ENCODE assay signal across 7 mouse cellular contexts in genomic region chr11:51059640-51060039, GRCm38 (mm10). TPM values are rescaled to one million over a fixed set of nuclear protein-coding genes. Genes with fewer than 3 reads are reported as not detected.
DNase-seq lines count a peak whose midpoint lies in the region; ATAC-seq and TF ChIP-seq lines count a peak whose summit lies in the region.

No protein-coding gene starts in this region.

- TF ChIP-seq POLR2A in olfactory bulb, adult 2 months (IDR thresholded peaks at IDR 0.05; ENCODE audit: insufficient read depth, low read depth, low read length) = no peak

- peak overlapping the region; percentile 16; the same call in 1 of the 2 replicates for H3K27ac ChIP-seq in lung, embryonic 15.5 days
- no peak overlapping the region for H3K27ac ChIP-seq in forebrain, embryonic 11.5 days (ENCODE audit: low read depth, low read length)
- peak overlapping the region; percentile 50; the same call in 1 of the 2 replicates for H3K27ac ChIP-seq in kidney, postnatal 0 days
- no peak overlapping the region for H3K27ac ChIP-seq in olfactory bulb, adult 2 months (ENCODE audit: insufficient read depth, low read depth, low read length)

- no peak for DNase-seq in lung, adult 18-20 months
- no peak for DNase-seq in forebrain, embryonic 11.5 days (ENCODE audit: low spot score)
- peak; percentile 4 for DNase-seq in kidney, postnatal 0 days (ENCODE audit: low spot score)
- no peak for DNase-seq in cerebellum, postnatal 4 days (ENCODE audit: low spot score in 2 of 2)

- H3K9me3 ChIP-seq in lung, embryonic 15.5 days = no peaks in the 10 kb centered on the region
- H3K9me3 ChIP-seq in forebrain, embryonic 11.5 days (ENCODE audit: control insufficient read depth, low read length) = no peaks in the 10 kb centered on the region
- H3K9me3 ChIP-seq in kidney, postnatal 0 days (replicated peaks; ENCODE audit: low read length) = no peaks in the 10 kb centered on the region

- peak overlapping the region; percentile 74 for H3K4me3 ChIP-seq in lung, embryonic 15.5 days
- peak overlapping the region; percentile 61 for H3K4me3 ChIP-seq in forebrain, embryonic 11.5 days (ENCODE audit: low read depth, low read length)
- H3K4me3 ChIP-seq in kidney, postnatal 0 days (replicated peaks; ENCODE audit: low read depth, low read length) = peak overlapping the region; percentile 80
- peak overlapping the region; percentile 72 for H3K4me3 ChIP-seq in olfactory bulb, adult 2 months (ENCODE audit: insufficient read depth, low read depth, low read length)

- peak overlapping the region; percentile 64 for H3K9ac ChIP-seq in lung, embryonic 15.5 days
- H3K9ac ChIP-seq in forebrain, embryonic 11.5 days (ENCODE audit: low read length) = peak overlapping the region; percentile 74
- peak overlapping the region; percentile 70 for H3K9ac ChIP-seq in kidney, postnatal 0 days (ENCODE audit: low read depth, low read length)

- no peaks in the 10 kb centered on the region for H3K27me3 ChIP-seq in lung, embryonic 15.5 days
- H3K27me3 ChIP-seq in forebrain, embryonic 11.5 days (ENCODE audit: control insufficient read depth, insufficient read depth, low read length) = no peaks in the 10 kb centered on the region
- no peaks in the 10 kb centered on the region for H3K27me3 ChIP-seq in kidney, postnatal 0 days (ENCODE audit: insufficient read depth, low read length)

- peak overlapping the region; percentile 86 for H3K4me2 ChIP-seq in lung, embryonic 15.5 days
- H3K4me2 ChIP-seq in forebrain, embryonic 11.5 days (ENCODE audit: low read depth, low read length, severe bottlenecking) = peak overlapping the region; percentile 62
- H3K4me2 ChIP-seq in kidney, postnatal 0 days (ENCODE audit: low read length) = peak overlapping the region; percentile 94

- TF ChIP-seq CTCF in kidney, postnatal 0 days (IDR thresholded peaks at IDR 0.05; ENCODE audit: low read depth) = no peak
- no peak for TF ChIP-seq CTCF in olfactory bulb, adult 2 months (IDR thresholded peaks at IDR 0.05; ENCODE audit: insufficient read depth, low read depth, low read length)

- peak; percentile 24 for ATAC-seq in lung, embryonic 15.5 days (ENCODE audit: borderline replicate concordance, extremely low read depth, low FRiP score, low TSS enrichment)
- 0 out of 2 replicates have a peak, but pooled peaks have one; percentile 36 for ATAC-seq in forebrain, embryonic 11.5 days (replicated peaks; ENCODE audit: low FRiP score)
- ATAC-seq in kidney, postnatal 0 days (replicated peaks; ENCODE audit: low FRiP score, low read depth) = no peak
- no peak for ATAC-seq in erythroid progenitor cell, adult 5-6 weeks (replicated peaks; ENCODE audit: low FRiP score, poor library complexity, severe bottlenecking)

- 11% methylated on average over 14 of the region's 14 CpGs for WGBS in lung, embryonic 15.5 days
- WGBS in forebrain, embryonic 11.5 days = 19% methylated on average over 14 of the region's 14 CpGs
- WGBS in kidney, postnatal 0 days = 11% methylated on average over 14 of the region's 14 CpGs
- 11% methylated on average over 14 of the region's 14 CpGs for WGBS in olfactory bulb, adult 2 months

- H3K4me1 ChIP-seq in lung, embryonic 15.5 days = peaks cover 6% of the 10 kb centered on the region; the same call in 1 of the 2 replicates
- H3K4me1 ChIP-seq in forebrain, embryonic 11.5 days (replicated peaks; ENCODE audit: control insufficient read depth, insufficient read depth, low read length) = peaks cover 2% of the 10 kb centered on the region; the same call in 1 of the 2 replicates
- peaks cover 7% of the 10 kb centered on the region; the same call in 1 of the 2 replicates for H3K4me1 ChIP-seq in kidney, postnatal 0 days (replicated peaks; ENCODE audit: insufficient read depth, low read length)
- peaks cover 12% of the 10 kb centered on the region for H3K4me1 ChIP-seq in olfactory bulb, adult 2 months (ENCODE audit: control insufficient read depth, insufficient read depth, low read length)

- H3K36me3 ChIP-seq in lung, embryonic 15.5 days = peaks cover 4% of the 10 kb centered on the region; the same call in 1 of the 2 replicates
- no peaks in the 10 kb centered on the region for H3K36me3 ChIP-seq in forebrain, embryonic 11.5 days (ENCODE audit: control insufficient read depth, insufficient read depth, low read length)
- H3K36me3 ChIP-seq in kidney, postnatal 0 days (ENCODE audit: insufficient read depth, low read length) = no peaks in the 10 kb centered on the region

RNA-seq across cellular contexts. Expression of gene Zfp354a, which starts 0.6 kb away (rescaled TPM):
- 7.8 and 10.2 TPM in 2 replicates for polyA plus RNA-seq in lung, embryonic 15.5 days (2015; fragmentation: Nextera tagmentation; extraction: Ambion mirVana)
- 9.7 and 11.6 TPM in 2 replicates for polyA plus RNA-seq in forebrain, embryonic 11.5 days (2014; fragmentation: Nextera tagmentation; extraction: Ambion mirVana)
- 9.2 and 10.9 TPM in 2 replicates for polyA plus RNA-seq in kidney, postnatal 0 days (2015; fragmentation: Nextera tagmentation; extraction: Ambion mirVana)
- not detected in 2 replicates for polyA plus RNA-seq in olfactory bulb, adult 2 months (2012; ENCODE audit: insufficient read depth, insufficient read length, low replicate concordance, missing spikeins)
- not detected in 2 replicates for total RNA-seq in erythroid progenitor cell, adult 5-6 weeks (2015; ENCODE audit: low replicate concordance)
- total RNA-seq in erythroid progenitor cell, adult 5-6 weeks (2017; ENCODE audit: low replicate concordance) = not detected in 2 replicates

RNA-seq across cellular contexts. Expression of gene Olfr1375, which starts 11.7 kb away (rescaled TPM):
- not detected in 2 replicates for polyA plus RNA-seq in lung, embryonic 15.5 days (2015; fragmentation: Nextera tagmentation; extraction: Ambion mirVana)
- not detected in 2 replicates for polyA plus RNA-seq in forebrain, embryonic 11.5 days (2014; fragmentation: Nextera tagmentation; extraction: Ambion mirVana)
- polyA plus RNA-seq in kidney, postnatal 0 days (2015; fragmentation: Nextera tagmentation; extraction: Ambion mirVana) = not detected in 2 replicates
- not detected in 2 replicates for polyA plus RNA-seq in olfactory bulb, adult 2 months (2012; ENCODE audit: insufficient read depth, insufficient read length, low replicate concordance, missing spikeins)
- not detected in 2 replicates for total RNA-seq in erythroid progenitor cell, adult 5-6 weeks (2015; ENCODE audit: low replicate concordance)
- total RNA-seq in erythroid progenitor cell, adult 5-6 weeks (2017; ENCODE audit: low replicate concordance) = not detected in 2 replicates

RNA-seq across cellular contexts. Expression of gene Olfr54, which starts 45.6 kb away (rescaled TPM):
- polyA plus RNA-seq in lung, embryonic 15.5 days (2015; fragmentation: Nextera tagmentation; extraction: Ambion mirVana) = not detected in 2 replicates
- polyA plus RNA-seq in forebrain, embryonic 11.5 days (2014; fragmentation: Nextera tagmentation; extraction: Ambion mirVana) = not detected in 2 replicates
- polyA plus RNA-seq in kidney, postnatal 0 days (2015; fragmentation: Nextera tagmentation; extraction: Ambion mirVana) = not detected in 2 replicates
- not detected in 2 replicates for polyA plus RNA-seq in olfactory bulb, adult 2 months (2012; ENCODE audit: insufficient read depth, insufficient read length, low replicate concordance, missing spikeins)
- not detected in 2 replicates for total RNA-seq in erythroid progenitor cell, adult 5-6 weeks (2015; ENCODE audit: low replicate concordance)
- total RNA-seq in erythroid progenitor cell, adult 5-6 weeks (2017; ENCODE audit: low replicate concordance) = not detected in 2 replicates

RNA-seq across cellular contexts. Expression of gene Olfr51, which starts 56.2 kb away (rescaled TPM):
- polyA plus RNA-seq in lung, embryonic 15.5 days (2015; fragmentation: Nextera tagmentation; extraction: Ambion mirVana) = not detected in 2 replicates
- polyA plus RNA-seq in forebrain, embryonic 11.5 days (2014; fragmentation: Nextera tagmentation; extraction: Ambion mirVana) = not detected in 2 replicates
- not detected in 2 replicates for polyA plus RNA-seq in kidney, postnatal 0 days (2015; fragmentation: Nextera tagmentation; extraction: Ambion mirVana)
- not detected in 2 replicates for polyA plus RNA-seq in olfactory bulb, adult 2 months (2012; ENCODE audit: insufficient read depth, insufficient read length, low replicate concordance, missing spikeins)
- not detected in 2 replicates for total RNA-seq in erythroid progenitor cell, adult 5-6 weeks (2015; ENCODE audit: low replicate concordance)
- total RNA-seq in erythroid progenitor cell, adult 5-6 weeks (2017; ENCODE audit: low replicate concordance) = not detected in 2 replicates

Comparison
In these comparisons a context has a peak if more than half of its experiments do, and no peak if none do; other contexts are left out.
1. ATAC-seq: peak in lung, embryonic 15.5 days (single experiment) and forebrain, embryonic 11.5 days (single experiment); none in kidney, postnatal 0 days (single experiment) and erythroid progenitor cell, adult 5-6 weeks (single experiment).
2. H3K27ac ChIP-seq: peak in lung, embryonic 15.5 days (single experiment) and kidney, postnatal 0 days (single experiment); none in forebrain, embryonic 11.5 days (single experiment) and olfactory bulb, adult 2 months (single experiment).
3. Peak in every context shown above with its lines, with median percentiles within 50 percentile points of each other: H3K4me2 ChIP-seq, H3K4me3 ChIP-seq and H3K9ac ChIP-seq.